Mouse (Mus musculus) megakaryocyte-erythroid progenitor cell, adult 5-6 weeks (primary cell): Measurements from ENCODE around the gene Btnl1. TPM values are rescaled to one million over a fixed set of nuclear protein-coding genes. Genes with fewer than 3 reads are reported as not detected.

Source experiments
- ATAC-seq: replicated peaks from 2 replicates; pipeline ENCODE4 v1.8.0; 2016; ENCODE audit warnings: mild to moderate bottlenecking, inconsistent platforms; ENCODE audit not compliant: severe bottlenecking, poor library complexity, low FRiP score, low TSS enrichment
- total RNA-seq, 2 experiments: library from RNA; stranded (forward) in 1 of 2; stranded (reverse) in 1 of 2; fragments of 200-1000, 215-1000 nt in 1 of 2; fragments of >200 nt in 1 of 2; fragmentation: Nextera tagmentation in 1 of 2; gene quantifications; 2 replicates each; pipeline ENCODE4 v1.2.3; 2014 to 2017

Gene Btnl1
- total RNA-seq, 2 experiments from 2014 or later = not detected

DNA sequence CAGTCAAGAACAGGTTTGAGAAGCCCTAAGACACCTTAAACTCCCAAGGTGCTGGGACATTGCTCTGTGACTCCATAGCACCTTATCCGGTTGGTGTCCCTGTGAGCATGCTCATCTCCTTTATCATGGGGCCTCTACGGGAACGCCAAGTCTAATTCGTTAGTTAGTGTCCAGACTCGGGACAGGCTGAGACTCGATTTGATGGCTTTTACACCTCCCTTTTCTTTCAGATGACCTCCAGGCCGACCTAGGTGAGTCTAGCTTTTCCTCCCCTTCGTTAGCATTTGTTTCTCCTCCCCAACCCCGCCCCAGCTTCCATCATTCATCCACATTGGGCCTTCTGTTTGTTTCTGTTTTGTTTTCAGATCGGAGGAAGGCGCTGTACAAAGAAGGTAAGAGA, 4.9 kb downstream of the Btnl1 start:
- ATAC-seq = no peak

DNA sequence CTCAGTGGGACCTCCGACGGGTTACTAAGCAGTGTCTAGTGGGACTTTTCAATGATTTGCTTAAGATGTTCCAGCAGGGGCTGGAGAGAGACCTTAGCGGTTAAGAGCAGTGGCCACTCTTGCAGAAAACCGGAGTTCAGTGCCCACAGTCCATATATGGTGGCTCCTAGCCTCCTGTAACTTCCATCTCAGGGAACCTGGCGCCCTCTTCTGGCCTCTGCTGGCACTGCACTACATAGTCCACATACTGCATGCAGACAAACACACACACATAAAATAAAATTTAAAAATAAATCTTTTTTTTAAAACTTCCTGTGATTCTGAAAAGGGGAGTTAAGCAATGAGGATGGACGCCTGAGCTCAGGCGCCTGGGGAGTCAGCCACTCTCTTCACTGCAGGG, 6.3 kb downstream of the Btnl1 start:
- no peak for ATAC-seq

DNA sequence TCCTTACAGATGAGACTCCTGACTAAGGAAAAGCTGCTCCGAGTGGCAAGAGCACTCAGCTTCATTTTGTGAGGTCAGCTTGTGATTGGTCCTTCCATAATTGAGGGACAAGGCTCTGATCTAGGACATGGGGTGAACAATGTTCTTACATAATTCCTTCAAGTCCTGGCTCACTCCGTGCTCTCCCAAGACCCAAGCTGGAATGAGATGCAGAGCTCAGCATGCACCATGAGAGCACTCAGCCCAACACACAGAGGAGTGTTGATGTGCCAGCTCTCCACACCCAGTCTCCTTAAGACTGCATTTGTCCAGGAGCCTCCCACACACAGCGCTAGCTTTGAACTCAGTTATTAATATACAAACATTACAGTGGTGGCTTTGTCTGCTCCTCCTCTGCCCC, 7.8 kb downstream of the Btnl1 start:
- ATAC-seq = no peak

DNA sequence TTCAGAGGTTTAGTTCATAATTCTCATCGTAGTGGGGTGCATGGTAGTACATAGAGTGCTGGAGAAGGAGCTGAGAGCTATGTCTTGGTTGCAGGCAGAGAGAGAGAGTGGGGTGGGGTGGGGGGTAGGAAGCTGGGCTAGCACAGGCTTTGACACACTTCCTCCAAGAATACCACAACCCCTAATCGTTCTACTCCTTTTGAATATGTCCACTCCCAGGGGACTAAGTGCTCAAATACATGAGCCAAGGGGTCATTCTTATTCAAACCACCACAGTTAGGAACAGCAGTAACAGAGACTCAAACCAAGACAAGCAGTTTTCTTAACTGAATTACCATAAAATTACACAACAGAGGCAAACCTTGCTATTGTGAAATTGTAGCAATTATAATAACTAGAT, 9.7 kb downstream of the Btnl1 start:
- no peak for ATAC-seq

DNA sequence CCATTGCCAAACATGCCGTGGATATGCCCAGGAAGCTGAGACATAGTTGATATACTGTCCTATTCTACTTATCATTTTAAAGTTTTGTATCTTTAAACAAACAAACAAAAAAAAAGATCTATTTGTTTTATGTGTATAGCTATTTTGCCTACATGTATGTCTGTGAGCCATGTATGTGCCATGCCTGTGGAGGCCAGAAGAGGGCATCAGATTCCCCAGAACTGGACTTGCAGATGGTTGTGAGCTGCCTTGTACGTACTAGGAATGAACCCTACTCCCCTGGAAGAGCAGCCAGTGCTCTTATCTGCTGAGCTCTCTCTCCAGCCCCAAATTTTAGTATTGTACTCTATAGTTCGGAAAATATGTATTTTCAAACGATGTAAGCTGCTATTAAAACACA, 11.6 kb downstream of the Btnl1 start:
- ATAC-seq = peak; percentile 82

DNA sequence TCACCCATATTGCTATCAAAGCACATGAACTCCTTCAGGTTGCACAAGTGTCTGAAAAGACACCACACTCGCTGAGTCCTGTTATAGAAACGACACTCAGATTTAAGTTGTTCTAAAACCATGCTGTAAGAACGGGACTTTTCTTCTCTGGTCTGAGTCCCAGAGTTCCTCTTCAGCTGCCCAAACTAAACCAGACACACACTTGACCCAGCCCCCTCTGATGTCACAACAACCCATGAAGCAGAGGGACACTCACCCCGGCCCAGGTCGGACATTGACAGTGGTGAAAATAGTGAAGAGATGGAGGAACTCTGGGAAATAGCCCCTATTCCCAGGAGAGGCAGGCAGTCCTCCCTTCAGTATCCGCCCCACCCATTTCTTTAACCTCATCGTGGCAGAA, 14.6 kb downstream of the Btnl1 start:
- no peak for ATAC-seq

DNA sequence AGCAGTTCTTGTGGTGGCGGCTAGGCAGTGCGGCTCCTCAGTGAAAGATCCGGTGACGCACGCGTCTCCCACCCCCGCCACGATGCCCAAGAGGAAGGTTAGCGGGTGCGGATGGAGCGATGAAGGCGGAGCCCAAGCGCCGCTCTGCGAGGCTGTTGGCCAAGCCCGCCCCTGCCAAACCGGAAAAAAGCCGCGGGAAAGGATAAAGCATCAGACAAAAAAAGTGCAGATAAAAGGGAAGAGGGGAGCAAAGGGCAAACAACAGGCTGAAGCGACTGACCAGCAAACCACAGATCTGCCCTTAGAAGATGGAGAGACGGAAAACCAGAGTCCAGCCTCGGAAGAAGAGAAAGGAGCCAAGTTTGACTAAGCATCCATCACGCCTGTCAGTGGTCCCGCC, 15.4 kb downstream of the Btnl1 start:
- peak; percentile 70; the same call in 1 of the 2 replicates for ATAC-seq

DNA sequence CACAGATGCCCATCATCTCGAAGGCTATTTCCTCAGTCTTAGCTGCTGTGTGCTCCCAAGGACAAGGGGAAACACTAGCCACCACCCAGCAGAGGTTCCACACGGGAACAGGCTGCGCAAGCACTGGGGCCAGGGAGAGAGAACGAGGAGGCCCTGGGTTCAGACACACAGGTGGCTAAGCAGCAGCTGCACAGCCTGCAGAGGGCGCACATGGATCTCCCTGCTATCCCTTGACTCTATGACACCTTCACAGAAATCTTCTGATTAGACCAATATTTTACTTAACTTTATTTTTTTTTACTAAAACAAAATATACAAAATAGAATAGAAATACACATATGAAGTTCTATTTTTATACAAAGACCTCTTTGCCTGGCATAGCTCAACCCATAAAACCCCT, 20.4 kb downstream of the Btnl1 start:
- no peak for ATAC-seq

DNA sequence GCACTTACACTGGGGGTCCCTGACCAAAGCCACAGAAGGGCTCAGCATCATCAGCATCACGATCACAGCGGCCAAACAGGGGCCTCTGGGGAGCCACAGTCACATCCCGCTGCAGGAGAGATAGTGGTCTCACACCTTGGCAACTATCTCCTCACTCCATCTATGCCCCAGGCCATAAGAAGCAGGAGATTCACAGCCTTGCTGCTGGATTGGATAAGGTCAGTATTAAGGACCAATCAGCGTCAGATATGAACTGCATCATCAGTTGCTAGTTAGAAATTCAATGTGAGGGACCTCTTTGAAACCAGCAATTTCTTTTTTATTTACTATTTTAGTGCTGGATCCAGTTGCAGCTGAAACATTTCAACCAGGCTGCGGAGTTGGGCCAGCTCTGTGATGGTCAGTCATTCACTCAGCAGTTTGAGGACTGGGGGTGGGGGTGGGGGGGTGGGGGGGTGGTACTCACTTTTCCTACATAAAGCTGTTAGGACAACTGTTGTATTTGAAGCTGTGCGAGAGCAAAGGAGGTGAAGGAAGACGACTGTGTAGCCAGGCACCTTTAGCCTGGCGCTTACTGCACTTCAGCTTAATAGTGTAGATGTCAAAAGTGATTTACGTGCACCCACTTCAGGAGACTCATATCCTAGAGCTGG, 21.3 kb downstream of the Btnl1 start:
- ATAC-seq = peak; percentile 70

DNA sequence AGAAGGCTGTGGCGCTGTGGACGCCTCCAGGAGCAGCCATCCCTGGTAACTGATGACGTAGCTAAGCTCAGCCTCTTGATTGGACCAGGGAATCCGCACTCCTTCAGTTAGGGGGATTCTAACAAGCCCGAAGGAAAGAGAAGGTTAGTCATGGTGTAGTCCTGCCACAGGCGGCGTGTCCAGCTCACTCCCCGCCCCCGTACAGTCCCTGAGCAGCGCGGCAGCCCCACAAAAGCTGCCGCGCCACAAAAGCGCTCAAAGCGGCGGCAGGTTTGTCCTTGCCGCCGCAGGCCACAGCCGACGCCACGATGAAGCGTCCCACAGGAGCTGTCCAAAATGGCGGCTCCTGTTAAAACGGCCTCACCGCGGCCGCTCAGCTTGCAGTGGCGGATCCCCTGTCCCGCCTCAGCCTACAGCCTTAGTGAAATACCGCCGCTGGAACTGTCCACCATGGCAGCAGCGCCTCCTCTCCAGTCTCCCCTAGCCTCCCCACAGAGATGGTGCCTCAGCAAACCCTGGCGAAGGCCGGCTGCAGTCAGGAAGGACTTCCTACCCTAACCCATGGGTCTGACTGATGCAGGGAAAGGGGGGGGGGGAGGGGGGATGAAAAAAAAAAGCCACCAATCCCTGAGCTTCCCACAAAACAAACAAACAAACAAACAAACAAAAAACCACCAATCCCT, 21.9 kb downstream of the Btnl1 start, which contains the start of gene BC051142:
Gene BC051142, plus strand, starts transcription at position 110 of the 683 bp plus-strand sequence.
- peak; percentile 96 for ATAC-seq

DNA sequence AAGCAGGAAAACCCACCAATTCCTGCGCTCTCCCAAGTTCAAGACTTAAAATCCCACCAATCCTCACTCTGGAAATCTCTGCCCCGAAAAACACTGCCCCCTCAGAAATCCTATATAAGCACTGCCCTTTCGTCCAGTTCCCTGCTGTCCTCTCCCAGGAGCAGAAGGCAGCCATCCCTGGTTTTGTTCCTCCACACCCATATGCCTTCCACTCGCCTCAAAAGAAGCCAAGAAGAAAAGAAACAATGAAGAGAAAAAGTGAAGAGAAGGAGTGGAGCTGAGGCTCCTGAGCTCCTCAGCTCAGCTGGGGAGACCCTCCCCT, 22.4 kb downstream of the Btnl1 start:
- ATAC-seq = no peak

DNA sequence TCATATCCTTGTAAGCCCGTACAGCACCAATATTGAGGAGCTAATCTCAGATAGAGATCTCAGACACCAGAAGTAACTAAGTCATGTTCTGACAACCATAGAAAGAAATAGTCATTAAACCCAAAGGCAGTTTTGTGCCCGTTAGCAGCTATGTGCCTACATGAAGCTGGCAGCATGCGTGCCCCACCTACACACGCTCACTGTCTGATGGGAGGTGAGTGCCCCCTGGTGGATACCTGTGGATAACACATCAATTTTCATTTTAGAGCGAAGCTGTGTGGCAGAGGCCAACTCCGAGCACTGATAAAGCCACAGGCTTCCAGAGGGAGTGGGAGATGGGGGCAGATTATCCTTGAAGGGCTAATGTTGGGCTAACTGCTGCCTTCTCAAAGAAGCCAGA, 34.2 kb downstream of the Btnl1 start:
- peak; percentile 90 for ATAC-seq

DNA sequence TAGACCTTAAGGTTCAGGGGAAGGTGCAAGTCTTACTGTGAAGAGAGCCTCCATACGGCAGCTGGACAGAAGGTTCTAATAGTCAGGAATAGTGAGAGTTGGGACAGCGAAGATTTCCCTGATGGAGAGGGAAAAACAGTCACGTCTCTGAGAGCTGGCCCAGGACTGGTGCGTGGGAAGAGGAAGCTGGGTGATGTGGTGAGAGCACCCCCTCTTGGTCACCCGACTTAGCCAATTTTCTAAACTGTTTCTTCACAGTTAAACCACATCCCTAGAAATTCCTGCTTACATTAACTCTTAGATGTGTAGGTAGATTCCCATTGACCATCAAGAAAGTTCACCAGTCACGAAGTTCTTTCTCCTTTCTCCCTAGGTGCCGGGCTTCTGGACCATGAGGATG, 43.1 kb downstream of the Btnl1 start:
- ATAC-seq = no peak

DNA sequence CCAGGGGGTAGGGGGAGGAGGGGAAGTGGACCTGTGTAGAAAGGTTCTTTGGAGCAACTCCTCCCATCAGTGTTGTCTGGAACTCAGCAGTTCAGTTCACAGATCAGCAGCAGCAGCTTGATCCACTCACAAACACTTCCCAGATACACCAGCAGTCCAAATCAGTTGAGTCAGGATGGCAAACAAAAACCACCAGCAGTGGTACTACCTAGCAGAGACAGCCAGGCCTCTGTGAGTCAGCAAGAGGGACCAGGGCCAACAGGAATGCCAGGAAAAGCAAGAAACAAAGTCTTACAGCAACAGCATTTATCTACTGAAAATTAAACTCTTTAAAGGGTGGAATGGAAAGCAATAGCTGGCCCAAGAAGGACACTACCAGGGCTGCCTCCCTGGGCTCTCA, 50.7 kb downstream of the Btnl1 start:
- no peak for ATAC-seq

Other genes with a start within 250 kb of the Btnl1 start
- gene H2-DMb2, start 233.8 kb upstream of the Btnl1 start, total RNA-seq (2014; fragmentation: Nextera tagmentation) = 0.81 and 2.9 TPM in 2 replicates
- gene H2-DMb2, start 233.8 kb upstream of the Btnl1 start, total RNA-seq (2017) = not detected in 2 replicates
- 3.8 and 9.1 TPM in 2 replicates for gene H2-DMb1, start 224.1 kb upstream of the Btnl1 start, total RNA-seq (2014; fragmentation: Nextera tagmentation)
- 10.1 and 22.9 TPM in 2 replicates for gene H2-DMb1, start 224.1 kb upstream of the Btnl1 start, total RNA-seq (2017)
- gene Tap1, start 189.6 kb upstream of the Btnl1 start, total RNA-seq (2014; fragmentation: Nextera tagmentation) = 43.7 and 55.5 TPM in 2 replicates
- gene Tap1, start 189.6 kb upstream of the Btnl1 start, total RNA-seq (2017) = 58.0 and 76.1 TPM in 2 replicates
- 55.1 and 57.5 TPM in 2 replicates for gene Psmb9, start 189.4 kb upstream of the Btnl1 start, total RNA-seq (2014; fragmentation: Nextera tagmentation)
- gene Psmb9, start 189.4 kb upstream of the Btnl1 start, total RNA-seq (2017) = 56.2 and 95.8 TPM in 2 replicates
- gene Psmb8, start 179.4 kb upstream of the Btnl1 start, total RNA-seq (2014; fragmentation: Nextera tagmentation) = 50.4 and 71.2 TPM in 2 replicates
- gene Psmb8, start 179.4 kb upstream of the Btnl1 start, total RNA-seq (2017) = 103 and 243 TPM in 2 replicates
- gene Tap2, start 173.6 kb upstream of the Btnl1 start, total RNA-seq (2014; fragmentation: Nextera tagmentation) = 25.8 and 90.1 TPM in 2 replicates
- 49.7 and 50.5 TPM in 2 replicates for gene Tap2, start 173.6 kb upstream of the Btnl1 start, total RNA-seq (2017)
- 8.7 and 32.0 TPM in 2 replicates for gene H2-Ob, start 138.2 kb upstream of the Btnl1 start, total RNA-seq (2014; fragmentation: Nextera tagmentation)
- gene H2-Ob, start 138.2 kb upstream of the Btnl1 start, total RNA-seq (2017) = 7.8 and 10.4 TPM in 2 replicates
- gene H2-Ab1, start 119.4 kb upstream of the Btnl1 start, total RNA-seq (2014; fragmentation: Nextera tagmentation) = 20.3 and 24.1 TPM in 2 replicates
- 68.7 and 80.9 TPM in 2 replicates for gene H2-Ab1, start 119.4 kb upstream of the Btnl1 start, total RNA-seq (2017)
- 2.0 and 4.4 TPM in 2 replicates for gene H2-Aa, start 89.3 kb upstream of the Btnl1 start, total RNA-seq (2014; fragmentation: Nextera tagmentation)
- gene H2-Aa, start 89.3 kb upstream of the Btnl1 start, total RNA-seq (2017) = 12.4 and 31.9 TPM in 2 replicates
- 5.9 TPM in 1 of 2 replicates, not detected in the other for gene H2-Eb1, start 71.3 kb upstream of the Btnl1 start, total RNA-seq (2014; fragmentation: Nextera tagmentation)
- 15.0 and 24.9 TPM in 2 replicates for gene H2-Eb1, start 71.3 kb upstream of the Btnl1 start, total RNA-seq (2017)
- 0.50 TPM in 1 of 2 replicates, not detected in the other for gene H2-Eb2, start 51.5 kb upstream of the Btnl1 start, total RNA-seq (2014; fragmentation: Nextera tagmentation)
- gene H2-Eb2, start 51.5 kb upstream of the Btnl1 start, total RNA-seq (2017) = not detected in 2 replicates
- not detected in 2 replicates for gene Btnl2, start 22.3 kb upstream of the Btnl1 start, total RNA-seq (2014; fragmentation: Nextera tagmentation)
- not detected in 2 replicates for gene Btnl2, start 22.3 kb upstream of the Btnl1 start, total RNA-seq (2017)
- gene BC051142, start 21.7 kb downstream of the Btnl1 start, total RNA-seq (2014; fragmentation: Nextera tagmentation) = 5.4 and 7.7 TPM in 2 replicates
- gene BC051142, start 21.7 kb downstream of the Btnl1 start, total RNA-seq (2017) = 1.4 and 4.7 TPM in 2 replicates
- not detected in 2 replicates for gene Btnl4, start 100.2 kb downstream of the Btnl1 start, total RNA-seq (2014; fragmentation: Nextera tagmentation)
- not detected in 2 replicates for gene Btnl4, start 100.2 kb downstream of the Btnl1 start, total RNA-seq (2017)
- gene Btnl6, start 140.2 kb downstream of the Btnl1 start, total RNA-seq (2014; fragmentation: Nextera tagmentation) = not detected in 2 replicates
- gene Btnl6, start 140.2 kb downstream of the Btnl1 start, total RNA-seq (2017) = not detected in 2 replicates
- 0.22 and 0.66 TPM in 2 replicates for gene Notch4, start 187.1 kb downstream of the Btnl1 start, total RNA-seq (2014; fragmentation: Nextera tagmentation)
- 0.11 and 0.75 TPM in 2 replicates for gene Notch4, start 187.1 kb downstream of the Btnl1 start, total RNA-seq (2017)
- gene Gpsm3, start 212.7 kb downstream of the Btnl1 start, total RNA-seq (2014; fragmentation: Nextera tagmentation) = 28.0 and 33.0 TPM in 2 replicates
- gene Gpsm3, start 212.7 kb downstream of the Btnl1 start, total RNA-seq (2017) = 7.8 and 11.2 TPM in 2 replicates
- gene Pbx2, start 214.1 kb downstream of the Btnl1 start, total RNA-seq (2014; fragmentation: Nextera tagmentation) = 31.1 and 31.3 TPM in 2 replicates
- 23.2 and 31.1 TPM in 2 replicates for gene Pbx2, start 214.1 kb downstream of the Btnl1 start, total RNA-seq (2017)
- 2.6 and 6.6 TPM in 2 replicates for gene Ager, start 220.7 kb downstream of the Btnl1 start, total RNA-seq (2014; fragmentation: Nextera tagmentation)
- gene Ager, start 220.7 kb downstream of the Btnl1 start, total RNA-seq (2017) = 0.57 TPM in 1 of 2 replicates, not detected in the other
- 46.9 and 66.2 TPM in 2 replicates for gene Rnf5, start 226.6 kb downstream of the Btnl1 start, total RNA-seq (2014; fragmentation: Nextera tagmentation)
- 13.4 and 20.0 TPM in 2 replicates for gene Rnf5, start 226.6 kb downstream of the Btnl1 start, total RNA-seq (2017)
- 76.3 and 104 TPM in 2 replicates for gene Agpat1, start 227.1 kb downstream of the Btnl1 start, total RNA-seq (2014; fragmentation: Nextera tagmentation)
- gene Agpat1, start 227.1 kb downstream of the Btnl1 start, total RNA-seq (2017) = 19.0 and 51.2 TPM in 2 replicates
- gene Egfl8, start 238.8 kb downstream of the Btnl1 start, total RNA-seq (2014; fragmentation: Nextera tagmentation) = 0.96 and 2.1 TPM in 2 replicates
- 2.6 TPM in 1 of 2 replicates, not detected in the other for gene Egfl8, start 238.8 kb downstream of the Btnl1 start, total RNA-seq (2017)